Mouse (Mus musculus) cerebellum, postnatal 36 days (tissue): ENCODE measurements around the gene Tmem171.

ENCODE experiments used
- DNase-seq, 2 experiments: peaks; one replicate each; pipeline ENCODE4 v3.0.0; 2021 to 2022; ENCODE audit warnings: mixed read lengths in 2 of 2

The Tmem171 gene

DNA sequence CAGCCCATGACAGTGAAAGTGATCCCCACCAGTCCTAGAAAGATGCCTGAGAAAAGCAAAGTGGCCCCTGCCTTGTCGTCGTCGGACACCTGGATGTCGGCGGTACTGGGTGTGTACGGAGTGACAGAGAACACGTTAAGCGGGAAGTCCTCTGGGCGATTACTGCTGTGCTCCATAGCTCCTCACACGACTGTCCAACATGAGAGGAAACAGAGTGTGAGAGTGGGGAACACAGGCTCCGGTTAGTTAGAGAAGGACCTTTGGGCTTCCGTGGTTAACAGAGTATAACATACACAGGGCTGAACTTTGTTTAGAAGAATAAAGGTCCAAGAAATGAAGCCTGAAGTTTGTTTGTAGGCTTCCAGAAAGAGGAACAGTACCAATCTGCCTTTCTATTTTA is 57.5 kb downstream of the Tmem171 start, which contains the start of gene Tmem174:
TSS of gene Tmem174 (minus strand) at position 266 of the 400 bp plus-strand sequence.
- no peak for DNase-seq

GRCm38 (mm10) chr13:98636571-98636970 is 58.1 kb downstream of the Tmem171 start:
- DNase-seq = no peak
